Mouse (Mus musculus) neural tube, embryonic 14.5 days (tissue): ENCODE results near the gene Spock1. TPM values are rescaled to one million over a fixed set of nuclear protein-coding genes. Genes with fewer than 3 reads are reported as not detected.
"Not testable (repeated sequence)": the region's sequence is repeated elsewhere in the genome, so short reads cannot be mapped to it uniquely, and the experiment has no call there.

ENCODE experiments used
- ATAC-seq: fragments of 200-750 bp; cut with Nextera tagmentation; 2 replicates; pipeline ENCODE4 v1.8.0; 2017; ENCODE audit warnings: low read depth, mild to moderate bottlenecking, moderate TSS enrichment, moderate library complexity
- H3K27ac ChIP-seq: fragments of 300-500 bp; sonication (generic); 2 replicates; pipeline ENCODE4 v1.5.1; 2014; ENCODE audit warnings: low read depth, mild to moderate bottlenecking, control low read depth, low read length, moderate library complexity, mixed read lengths
- H3K27me3 ChIP-seq: fragments of 300-500 bp; sonication (generic); 2 replicates; pipeline ENCODE4 v1.6.1; 2014; ENCODE audit warnings: low read length; ENCODE audit not compliant: control insufficient read depth, insufficient read depth
- H3K36me3 ChIP-seq: fragments of 300-500 bp; sonication (generic); 2 replicates; pipeline ENCODE4 v1.6.1; 2014; ENCODE audit warnings: low read length, mixed read lengths; ENCODE audit not compliant: control insufficient read depth, insufficient read depth
- H3K4me1 ChIP-seq: fragments of 300-500 bp; sonication (generic); 2 replicates; pipeline ENCODE4 v1.6.1; 2014; ENCODE audit warnings: low read length; ENCODE audit not compliant: control insufficient read depth, insufficient read depth
- H3K4me2 ChIP-seq: fragments of 300-500 bp; sonication (generic); 2 replicates; pipeline ENCODE4 v1.6.1; 2014; ENCODE audit warnings: mild to moderate bottlenecking, low read depth, low read length, control low read depth
- H3K4me3 ChIP-seq: fragments of 300-500 bp; sonication (generic); 2 replicates; pipeline ENCODE4 v1.5.1; 2014; ENCODE audit warnings: low read depth, low read length, control low read depth, mixed read lengths
- H3K9ac ChIP-seq: fragments of 300-500 bp; sonication (generic); replicated peaks from 2 replicates; pipeline ENCODE4 v1.6.1; 2014; ENCODE audit warnings: low read depth, mild to moderate bottlenecking, control low read depth, low read length, mixed read lengths
- H3K9me3 ChIP-seq: fragments of 300-500 bp; sonication (generic); 2 replicates; pipeline ENCODE4 v1.6.1; 2016; ENCODE audit warnings: low read length; ENCODE audit not compliant: control insufficient read depth
- WGBS: fragments of 180-500 bp; shearing (Covaris S2); extraction: QIAGEN DNeasy Blood & Tissue Kit; methylation state at CpG from one replicate; pipeline ENCODE4 v1.1.7; 2014; 5-methylcytosine and 5-hydroxymethylcytosine counted together
- polyA plus RNA-seq: library from polyadenylated mRNA; unstranded; fragments of >200 nt; fragmentation: Nextera tagmentation; extraction: Ambion mirVana; gene quantifications from 2 replicates; pipeline ENCODE4 v1.2.1, GENCODE M21; 2014

Gene Spock1
- polyA plus RNA-seq, 1 experiment from 2014 or later = 157 TPM

GRCm38 (mm10) chr13:57619079-57619768, 288.9 kb downstream of the Spock1 start:
- Histone ChIP-seq H3K9me3 (no peaks in the 10 kb centered on the region), H3K4me3 (no peak overlapping the region), H3K27ac (no peak overlapping the region), H3K9ac (no peak overlapping the region), H3K4me1 (no peaks in the 10 kb centered on the region), H3K4me2 (no peak overlapping the region), H3K27me3 (no peaks in the 10 kb centered on the region), H3K36me3 (no peaks in the 10 kb centered on the region)
- ATAC-seq = no peak
- WGBS = 81% methylated on average over 17 of the region's 17 CpGs

GRCm38 (mm10) chr13:57611326-57612171, 296.6 kb downstream of the Spock1 start:
- Histone ChIP-seq H3K4me3 (no peak overlapping the region), H3K36me3 (no peaks in the 10 kb centered on the region), H3K4me2 (no peak overlapping the region; the same call in 1 of the 2 replicates), H3K4me1 (peaks cover 16% of the 10 kb centered on the region; the same call in 1 of the 2 replicates), H3K9me3 (no peaks in the 10 kb centered on the region), H3K27ac (peak overlapping the region; percentile 58), H3K27me3 (no peaks in the 10 kb centered on the region), H3K9ac (no peak overlapping the region)
- 35% methylated on average over 11 of the region's 11 CpGs for WGBS
- ATAC-seq = peak; percentile 79

GRCm38 (mm10) chr13:57609946-57610345, 298.2 kb downstream of the Spock1 start:
- no peaks in the 10 kb centered on the region for H3K27me3 ChIP-seq
- no peak overlapping the region for H3K4me3 ChIP-seq
- 56% methylated on average over 7 of the region's 7 CpGs for WGBS
- no peak overlapping the region for H3K9ac ChIP-seq
- peaks cover 21% of the 10 kb centered on the region for H3K4me1 ChIP-seq
- H3K4me2 ChIP-seq = no peak overlapping the region
- ATAC-seq = no peak
- no peaks in the 10 kb centered on the region for H3K9me3 ChIP-seq
- H3K36me3 ChIP-seq = no peaks in the 10 kb centered on the region
- no peak overlapping the region for H3K27ac ChIP-seq

DNA sequence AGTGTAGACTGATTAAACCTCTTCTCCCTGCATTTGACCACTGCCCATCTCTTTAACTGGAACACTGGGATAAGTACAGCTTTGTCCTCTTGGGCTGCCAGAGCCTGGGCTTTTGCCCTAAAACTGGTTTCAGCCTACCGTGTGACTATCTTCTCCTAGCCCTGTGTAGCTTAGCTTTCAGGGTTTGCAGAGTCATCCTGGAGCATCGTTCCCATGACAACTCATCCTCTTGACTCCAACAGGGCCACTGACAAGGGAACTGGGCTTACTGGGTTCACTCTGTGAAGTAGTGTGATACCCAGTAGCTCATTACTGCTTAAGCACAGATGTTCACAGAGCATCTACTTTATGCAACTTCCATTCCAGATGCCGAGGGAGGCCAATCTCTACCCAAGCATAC, 303.7 kb downstream of the Spock1 start:
- H3K36me3 ChIP-seq = no peaks in the 10 kb centered on the region
- H3K27ac ChIP-seq = no peak overlapping the region
- ATAC-seq = no peak
- H3K9ac ChIP-seq = no peak overlapping the region
- no peak overlapping the region for H3K4me3 ChIP-seq
- WGBS = 82% methylated on average over 3 of the region's 3 CpGs
- H3K27me3 ChIP-seq = no peaks in the 10 kb centered on the region
- no peaks in the 10 kb centered on the region for H3K9me3 ChIP-seq
- peaks cover 10% of the 10 kb centered on the region for H3K4me1 ChIP-seq
- no peak overlapping the region for H3K4me2 ChIP-seq

GRCm38 (mm10) chr13:57603226-57603625, 304.9 kb downstream of the Spock1 start:
- no peaks in the 10 kb centered on the region for H3K36me3 ChIP-seq
- no peak overlapping the region for H3K4me3 ChIP-seq
- no peak overlapping the region for H3K9ac ChIP-seq
- ATAC-seq = peak; percentile 70
- 15% methylated on average over 8 of the region's 8 CpGs for WGBS
- H3K9me3 ChIP-seq = no peaks in the 10 kb centered on the region
- no peak overlapping the region for H3K4me2 ChIP-seq
- no peak overlapping the region for H3K27ac ChIP-seq
- peaks cover 9% of the 10 kb centered on the region for H3K4me1 ChIP-seq
- no peaks in the 10 kb centered on the region for H3K27me3 ChIP-seq

- WGBS = 34% methylated on average over 6 of the region's 6 CpGs
- peak; percentile 51; the same call in 1 of the 2 replicates for ATAC-seq
- Histone ChIP-seq H3K27me3 (no peaks in the 10 kb centered on the region), H3K27ac (peak overlapping the region; percentile 94), H3K4me3 (no peak overlapping the region), H3K4me1 (peaks cover 21% of the 10 kb centered on the region), H3K4me2 (peak overlapping the region; percentile 36; the same call in 1 of the 2 replicates), H3K9me3 (no peaks in the 10 kb centered on the region), H3K36me3 (no peaks in the 10 kb centered on the region), H3K9ac (peak overlapping the region; percentile 32; the same call in 1 of the 2 replicates)
Observed at GRCm38 (mm10) chr13:57595761-57596051, 312.4 kb downstream of the Spock1 start.

GRCm38 (mm10) chr13:57595032-57595760, 312.9 kb downstream of the Spock1 start:
- Histone ChIP-seq H3K4me3 (no peak overlapping the region), H3K4me1 (peaks cover 21% of the 10 kb centered on the region), H3K27me3 (no peaks in the 10 kb centered on the region), H3K9me3 (no peaks in the 10 kb centered on the region), H3K4me2 (peak overlapping the region; percentile 36; the same call in 1 of the 2 replicates), H3K27ac (peak overlapping the region; percentile 94), H3K9ac (peak overlapping the region; percentile 32; the same call in 1 of the 2 replicates), H3K36me3 (no peaks in the 10 kb centered on the region)
- ATAC-seq = peak; percentile 89
- WGBS = 19% methylated on average over 15 of the region's 15 CpGs

DNA sequence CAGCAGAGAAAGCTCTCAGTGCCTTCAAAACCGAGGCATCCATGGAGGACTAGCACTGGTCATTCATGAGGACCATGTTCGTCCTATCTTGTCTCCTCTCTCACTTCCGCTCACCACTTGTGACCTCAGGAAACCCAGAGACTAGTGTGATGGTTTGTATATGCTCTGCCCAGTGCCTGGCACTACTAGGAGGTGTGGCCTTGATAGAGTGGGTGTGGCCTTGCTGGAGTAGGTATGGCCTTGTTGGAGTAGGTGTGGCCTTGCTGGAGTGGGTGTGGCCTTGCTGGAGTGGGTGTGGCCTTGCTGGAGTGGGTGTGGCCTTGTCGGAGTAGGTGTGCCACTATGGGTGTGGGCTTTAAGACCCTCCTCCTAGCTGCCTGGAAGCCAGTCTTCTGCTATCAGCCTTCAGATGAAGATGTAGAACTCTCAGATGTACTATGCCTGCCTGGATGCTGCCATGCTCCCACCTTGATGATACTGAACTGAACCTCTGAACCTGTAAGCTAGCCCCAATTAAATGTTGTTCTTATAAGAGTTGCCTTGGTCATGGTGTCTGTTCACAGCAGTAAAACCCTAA, 318.7 kb downstream of the Spock1 start:
- H3K4me1 ChIP-seq = not testable (repeated sequence)

More for the DNA sequence above, 318.7 kb downstream of the Spock1 start:
- H3K27ac ChIP-seq = peak overlapping the region; percentile 61
- not testable (repeated sequence) for H3K4me2 ChIP-seq, H3K9me3 ChIP-seq, ATAC-seq, H3K27me3 ChIP-seq, H3K9ac ChIP-seq, H3K4me3 ChIP-seq, H3K36me3 ChIP-seq
- 79% methylated on average over 4 of the region's 4 CpGs for WGBS
